Mouse (Mus musculus): Measurements from ENCODE around the gene Pik3r1. TPM values are rescaled to one million over a fixed set of nuclear protein-coding genes. Genes with fewer than 3 reads are reported as not detected.

Pik3r1 gene
- polyA plus RNA-seq, 1 experiment from 2014 or later = 38.8 TPM

- peaks cover 31% of the 10 kb centered on the region for H3K36me3 ChIP-seq
- H3K4me3 ChIP-seq = peak overlapping the region; percentile 59
- peaks cover 44% of the 10 kb centered on the region for H3K4me1 ChIP-seq
- H3K27ac ChIP-seq = peak overlapping the region; percentile 9; the same call in 1 of the 2 replicates
- peak overlapping the region; percentile 85 for H3K4me2 ChIP-seq
- WGBS = 50% methylated on average over 10 of the region's 10 CpGs
- H3K9me3 ChIP-seq = no peaks in the 10 kb centered on the region
- ATAC-seq (ENCODE audit: insufficient number of reproducible peaks, insufficient read depth, low FRiP score, low TSS enrichment, low read depth) = no peak
- peak overlapping the region; percentile 52; the same call in 1 of the 2 replicates for H3K9ac ChIP-seq
- no peaks in the 10 kb centered on the region for H3K27me3 ChIP-seq
These were observed 76.9 kb downstream of the Pik3r1 start for GRCm38 (mm10) chr13:101690911-101691655.

GRCm38 (mm10) chr13:101690167-101690566, 77.8 kb downstream of the Pik3r1 start:
- no peak for ATAC-seq (ENCODE audit: insufficient number of reproducible peaks, insufficient read depth, low FRiP score, low TSS enrichment, low read depth)
- Histone ChIP-seq H3K4me3 (no peak overlapping the region), H3K4me2 (peak overlapping the region; percentile 85), H3K36me3 (peaks cover 41% of the 10 kb centered on the region), H3K4me1 (peaks cover 37% of the 10 kb centered on the region), H3K27ac (no peak overlapping the region), H3K9me3 (no peaks in the 10 kb centered on the region), H3K9ac (no peak overlapping the region), H3K27me3 (no peaks in the 10 kb centered on the region)
- 69% methylated on average over 6 of the region's 6 CpGs for WGBS

- no peak overlapping the region for H3K4me3 ChIP-seq
- no peaks in the 10 kb centered on the region for H3K27me3 ChIP-seq
- WGBS = 90% methylated on average over 13 of the region's 13 CpGs
- no peaks in the 10 kb centered on the region for H3K9me3 ChIP-seq
- peaks cover 12% of the 10 kb centered on the region for H3K4me1 ChIP-seq
- no peak overlapping the region for H3K4me2 ChIP-seq
- peaks cover 73% of the 10 kb centered on the region for H3K36me3 ChIP-seq
- H3K27ac ChIP-seq = no peak overlapping the region
- no peak overlapping the region for H3K9ac ChIP-seq
- ATAC-seq (ENCODE audit: insufficient number of reproducible peaks, insufficient read depth, low FRiP score, low TSS enrichment, low read depth) = no peak
These were observed 81.8 kb downstream of the Pik3r1 start for GRCm38 (mm10) chr13:101686256-101686655.

GRCm38 (mm10) chr13:101684706-101685105, 83.3 kb downstream of the Pik3r1 start:
- no peak for ATAC-seq (ENCODE audit: insufficient number of reproducible peaks, insufficient read depth, low FRiP score, low TSS enrichment, low read depth)
- WGBS = 86% methylated on average over 14 of the region's 14 CpGs
- no peak overlapping the region for H3K4me3 ChIP-seq
- no peak overlapping the region for H3K4me2 ChIP-seq
- no peak overlapping the region for H3K9ac ChIP-seq
- no peaks in the 10 kb centered on the region for H3K4me1 ChIP-seq
- no peaks in the 10 kb centered on the region for H3K9me3 ChIP-seq
- no peaks in the 10 kb centered on the region for H3K27me3 ChIP-seq
- H3K27ac ChIP-seq = no peak overlapping the region
- peaks cover 74% of the 10 kb centered on the region for H3K36me3 ChIP-seq

- no peak for ATAC-seq (ENCODE audit: insufficient number of reproducible peaks, insufficient read depth, low FRiP score, low TSS enrichment, low read depth)
- no peaks in the 10 kb centered on the region for H3K9me3 ChIP-seq
- H3K36me3 ChIP-seq = peaks cover 55% of the 10 kb centered on the region
- no peak overlapping the region for H3K9ac ChIP-seq
- H3K4me2 ChIP-seq = no peak overlapping the region
- H3K4me1 ChIP-seq = no peaks in the 10 kb centered on the region
- no peak overlapping the region for H3K4me3 ChIP-seq
- 77% methylated on average over 4 of the region's 4 CpGs for WGBS
- H3K27me3 ChIP-seq = no peaks in the 10 kb centered on the region
- H3K27ac ChIP-seq = no peak overlapping the region
These were observed 85.6 kb downstream of the Pik3r1 start for GRCm38 (mm10) chr13:101682378-101682777.

GRCm38 (mm10) chr13:101680083-101680482, 87.9 kb downstream of the Pik3r1 start:
- peaks cover 32% of the 10 kb centered on the region for H3K36me3 ChIP-seq
- ATAC-seq (ENCODE audit: insufficient number of reproducible peaks, insufficient read depth, low FRiP score, low TSS enrichment, low read depth) = no peak
- no peak overlapping the region for H3K4me3 ChIP-seq
- no peak overlapping the region for H3K9ac ChIP-seq
- H3K4me1 ChIP-seq = no peaks in the 10 kb centered on the region
- no peaks in the 10 kb centered on the region for H3K9me3 ChIP-seq
- H3K4me2 ChIP-seq = no peak overlapping the region
- no peak overlapping the region for H3K27ac ChIP-seq
- H3K27me3 ChIP-seq = no peaks in the 10 kb centered on the region
- WGBS = 84% methylated on average over 1 of the region's 1 CpGs

- H3K4me1 ChIP-seq = no peaks in the 10 kb centered on the region
- no peaks in the 10 kb centered on the region for H3K27me3 ChIP-seq
- 92% methylated on average over 1 of the region's 1 CpGs for WGBS
- no peak overlapping the region for H3K4me2 ChIP-seq
- H3K4me3 ChIP-seq = no peak overlapping the region
- no peak overlapping the region for H3K27ac ChIP-seq
- H3K36me3 ChIP-seq = peaks cover 22% of the 10 kb centered on the region
- no peak overlapping the region for H3K9ac ChIP-seq
- ATAC-seq (ENCODE audit: insufficient number of reproducible peaks, insufficient read depth, low FRiP score, low TSS enrichment, low read depth) = no peak
- no peaks in the 10 kb centered on the region for H3K9me3 ChIP-seq
These were observed 89.0 kb downstream of the Pik3r1 start for GRCm38 (mm10) chr13:101678984-101679383.

- 82% methylated on average over 4 of the region's 4 CpGs for WGBS
- H3K4me2 ChIP-seq = no peak overlapping the region
- ATAC-seq (ENCODE audit: insufficient number of reproducible peaks, insufficient read depth, low FRiP score, low TSS enrichment, low read depth) = no peak
- no peaks in the 10 kb centered on the region for H3K27me3 ChIP-seq
- peaks cover 15% of the 10 kb centered on the region for H3K36me3 ChIP-seq
- H3K9me3 ChIP-seq = no peaks in the 10 kb centered on the region
- H3K9ac ChIP-seq = no peak overlapping the region
- H3K4me1 ChIP-seq = no peaks in the 10 kb centered on the region
- no peak overlapping the region for H3K4me3 ChIP-seq
- no peak overlapping the region for H3K27ac ChIP-seq
These were observed 90.0 kb downstream of the Pik3r1 start for GRCm38 (mm10) chr13:101678036-101678435.

- 88% methylated on average over 3 of the region's 3 CpGs for WGBS
- Histone ChIP-seq H3K4me2 (no peak overlapping the region), H3K4me1 (no peaks in the 10 kb centered on the region), H3K36me3 (no peaks in the 10 kb centered on the region), H3K9me3 (no peaks in the 10 kb centered on the region), H3K27me3 (no peaks in the 10 kb centered on the region), H3K9ac (no peak overlapping the region), H3K4me3 (no peak overlapping the region), H3K27ac (no peak overlapping the region)
- ATAC-seq (ENCODE audit: insufficient number of reproducible peaks, insufficient read depth, low FRiP score, low TSS enrichment, low read depth) = no peak
These were observed 94.1 kb downstream of the Pik3r1 start for GRCm38 (mm10) chr13:101673876-101674275.

- H3K36me3 ChIP-seq = no peaks in the 10 kb centered on the region
- no peak overlapping the region for H3K4me2 ChIP-seq
- WGBS = 5% methylated on average over 3 of the region's 3 CpGs
- no peaks in the 10 kb centered on the region for H3K9me3 ChIP-seq
- no peaks in the 10 kb centered on the region for H3K4me1 ChIP-seq
- ATAC-seq (ENCODE audit: insufficient number of reproducible peaks, insufficient read depth, low FRiP score, low TSS enrichment, low read depth) = no peak
- H3K27me3 ChIP-seq = no peaks in the 10 kb centered on the region
- H3K9ac ChIP-seq = no peak overlapping the region
- H3K4me3 ChIP-seq = no peak overlapping the region
- no peak overlapping the region for H3K27ac ChIP-seq
These were observed 99.2 kb downstream of the Pik3r1 start for GRCm38 (mm10) chr13:101668859-101669258.

GRCm38 (mm10) chr13:101664010-101664409, 104.0 kb downstream of the Pik3r1 start:
- Histone ChIP-seq H3K4me1 (no peaks in the 10 kb centered on the region), H3K36me3 (no peaks in the 10 kb centered on the region), H3K4me2 (no peak overlapping the region), H3K27ac (no peak overlapping the region), H3K27me3 (no peaks in the 10 kb centered on the region), H3K4me3 (no peak overlapping the region), H3K9ac (no peak overlapping the region), H3K9me3 (no peaks in the 10 kb centered on the region)
- WGBS = 82% methylated on average over 5 of the region's 5 CpGs
- no peak for ATAC-seq (ENCODE audit: insufficient number of reproducible peaks, insufficient read depth, low FRiP score, low TSS enrichment, low read depth)

GRCm38 (mm10) chr13:101662900-101663299, 105.1 kb downstream of the Pik3r1 start:
- 95% methylated on average over 1 of the region's 1 CpGs for whole genome bisulfite sequencing
- no peaks in the 10 kb centered on the region for H3K9me3 ChIP-seq
- ATAC-seq (ENCODE audit: insufficient number of reproducible peaks, insufficient read depth, low FRiP score, low TSS enrichment, low read depth) = no peak
- no peaks in the 10 kb centered on the region for H3K36me3 ChIP-seq
- no peaks in the 10 kb centered on the region for H3K27me3 ChIP-seq
- no peak overlapping the region for H3K27ac ChIP-seq
- H3K9ac ChIP-seq = no peak overlapping the region
- no peaks in the 10 kb centered on the region for H3K4me1 ChIP-seq
- no peak overlapping the region for H3K4me3 ChIP-seq
- no peak overlapping the region for H3K4me2 ChIP-seq

All from embryonic facial prominence, embryonic 13.5 days (tissue).